Mouse (Mus musculus) embryonic facial prominence, embryonic 14.5 days (tissue): ENCODE measurements at regions not wholly inside any gene's neighbourhood (a gene's known extent, or its start where the extent isn't known, plus 50 kb on each side); places are given as distances from the start of the nearest gene placed in this dataset.
"Not testable (repeated sequence)": the region's sequence is repeated elsewhere in the genome, so short reads cannot be mapped to it uniquely, and the experiment has no call there.

Source experiments
- ATAC-seq: fragments of 200-750 bp; cut with Nextera tagmentation; 2 replicates; pipeline ENCODE4 v1.8.0; 2017; ENCODE audit warnings: low read depth, moderate number of reproducible peaks, moderate TSS enrichment
- DNase-seq: peaks from one replicate; pipeline ENCODE4 v3.0.0-alpha.2; 2015; ENCODE audit warnings: low spot score
- H3K27ac ChIP-seq: fragments of 300-500 bp; sonication (generic); replicated peaks from 2 replicates; pipeline ENCODE4 v1.5.1; 2014; ENCODE audit warnings: low read depth, mild to moderate bottlenecking, low read length, moderate library complexity
- H3K27me3 ChIP-seq: fragments of 300-500 bp; sonication (generic); replicated peaks from 2 replicates; pipeline ENCODE4 v1.6.1; 2014; ENCODE audit warnings: low read length; ENCODE audit not compliant: control insufficient read depth, insufficient read depth
- H3K36me3 ChIP-seq: fragments of 300-500 bp; sonication (generic); 2 replicates; pipeline ENCODE4 v1.6.1; 2014; ENCODE audit warnings: low read length, mixed read lengths; ENCODE audit not compliant: control insufficient read depth, insufficient read depth
- H3K4me1 ChIP-seq: fragments of 300-500 bp; sonication (generic); 2 replicates; pipeline ENCODE4 v1.6.1; 2014; ENCODE audit warnings: antibody characterized with exemption, low read length; ENCODE audit not compliant: control insufficient read depth, insufficient read depth
- H3K4me2 ChIP-seq: fragments of 300-500 bp; sonication (generic); 2 replicates; pipeline ENCODE4 v1.6.1; 2014; ENCODE audit warnings: low read depth, mild to moderate bottlenecking, low read length, moderate library complexity, mixed read lengths
- H3K4me3 ChIP-seq: fragments of 300-500 bp; sonication (generic); 2 replicates; pipeline ENCODE4 v1.5.1; 2014; ENCODE audit warnings: low read depth, mild to moderate bottlenecking, low read length
- H3K9ac ChIP-seq: fragments of 300-500 bp; sonication (generic); 2 replicates; pipeline ENCODE4 v1.6.1; 2014; ENCODE audit warnings: low read depth, mild to moderate bottlenecking, low read length, moderate library complexity, mixed read lengths
- H3K9me3 ChIP-seq: fragments of 300-500 bp; sonication (generic); 2 replicates; pipeline ENCODE4 v1.6.1; 2016; ENCODE audit warnings: low read length; ENCODE audit not compliant: control insufficient read depth
- WGBS: fragments of 180-500 bp; shearing (Covaris S2); extraction: QIAGEN DNeasy Blood & Tissue Kit; methylation state at CpG from one replicate; pipeline ENCODE4 v1.1.7; 2014; 5-methylcytosine and 5-hydroxymethylcytosine counted together

DNA sequence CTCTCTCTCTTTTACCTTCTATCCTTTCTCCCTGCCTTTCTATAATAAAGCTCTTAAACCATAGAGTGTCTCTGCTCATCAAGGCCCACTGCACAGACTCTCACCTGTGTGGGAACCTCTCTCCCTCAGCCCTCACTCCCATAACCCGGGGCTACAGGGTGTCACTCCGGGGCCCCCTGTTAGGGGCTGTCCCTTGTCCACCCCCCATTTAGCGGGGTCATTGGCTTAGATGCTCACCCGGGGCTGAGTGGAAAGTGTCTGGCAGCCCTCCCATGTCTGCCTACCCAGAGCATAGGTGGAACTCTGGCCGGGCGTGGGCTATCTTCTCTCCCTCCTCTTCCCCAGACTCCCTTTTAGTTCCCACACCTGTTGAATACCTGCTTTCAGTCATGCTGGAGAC lies 116.4 kb downstream of the Zfp993 start:
- H3K36me3 ChIP-seq, ATAC-seq, H3K4me3 ChIP-seq, DNase-seq, H3K9ac ChIP-seq, H3K4me2 ChIP-seq, H3K27ac ChIP-seq, H3K27me3 ChIP-seq, H3K4me1 ChIP-seq: not testable (repeated sequence)
- peaks cover 37% of the 10 kb centered on the region for H3K9me3 ChIP-seq
- WGBS, result 78% methylated on average over 6 of the region's 6 CpGs

DNA sequence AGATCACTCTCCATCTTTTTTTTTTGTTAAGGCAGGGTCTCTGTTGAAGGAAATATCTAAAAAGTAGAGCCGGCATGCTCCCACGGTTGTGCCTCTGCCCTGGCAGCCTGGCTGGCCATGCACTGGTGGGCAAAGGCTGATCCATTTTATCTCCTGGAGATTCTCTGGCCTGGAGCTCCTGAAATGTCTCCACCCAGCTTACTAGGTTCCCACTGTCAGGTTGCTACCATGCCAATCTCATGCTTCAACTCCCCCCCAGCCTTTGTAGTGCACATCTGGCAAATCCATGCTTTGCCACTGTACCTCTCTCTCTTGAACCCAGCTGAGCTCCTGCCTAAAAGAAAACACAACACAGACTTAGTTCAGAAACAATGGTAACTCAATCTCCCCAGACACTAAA lies 129.0 kb downstream of the Zfp993 start:
- not testable (repeated sequence) for H3K4me2 ChIP-seq, H3K9ac ChIP-seq, H3K36me3 ChIP-seq, ATAC-seq, H3K27ac ChIP-seq, DNase-seq, H3K27me3 ChIP-seq, H3K4me1 ChIP-seq, H3K4me3 ChIP-seq
- H3K9me3 ChIP-seq, result peaks cover 52% of the 10 kb centered on the region
- WGBS, result 93% methylated on average over 2 of the region's 2 CpGs

DNA sequence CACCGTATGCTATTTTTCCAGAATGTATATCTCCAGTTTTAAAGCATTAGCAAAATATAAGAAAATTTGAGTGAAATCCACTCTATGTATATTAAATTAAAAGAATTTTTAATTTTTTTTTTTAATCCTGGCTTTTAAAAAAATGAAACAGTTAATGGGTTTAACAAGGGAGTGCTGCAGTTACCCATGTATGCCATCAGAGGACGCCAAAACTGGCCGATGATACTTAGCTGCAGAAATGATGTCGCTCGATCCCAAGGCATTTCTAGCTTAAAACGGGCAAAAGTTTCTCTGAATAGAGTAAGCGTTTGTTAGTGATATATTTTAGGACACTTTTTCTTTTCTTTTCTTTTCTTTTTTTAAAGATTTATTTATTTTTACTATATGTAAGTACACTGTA lies 129.9 kb downstream of the Zfp993 start:
- not testable (repeated sequence) for H3K4me1 ChIP-seq, H3K27ac ChIP-seq, H3K27me3 ChIP-seq, H3K4me2 ChIP-seq, H3K4me3 ChIP-seq, DNase-seq, H3K9ac ChIP-seq, ATAC-seq, H3K36me3 ChIP-seq
- 82% methylated on average over 7 of the region's 7 CpGs for WGBS
- peaks cover 46% of the 10 kb centered on the region for H3K9me3 ChIP-seq

DNA sequence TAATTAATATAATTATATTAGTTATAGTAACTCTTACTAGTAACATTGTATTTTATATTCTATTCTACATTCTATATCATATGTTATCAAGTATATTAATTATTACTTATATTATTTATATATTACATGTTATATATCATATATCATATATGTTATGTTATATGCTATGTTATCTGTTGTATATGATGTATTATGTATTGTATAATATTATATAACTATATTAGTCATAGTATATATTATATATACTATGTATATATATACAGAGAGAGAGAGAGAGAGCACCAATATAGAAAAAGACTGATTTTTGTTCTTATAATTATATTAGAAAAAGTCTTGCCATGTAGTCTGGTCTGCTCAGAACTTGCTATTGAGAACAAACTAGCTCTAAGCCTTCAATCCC lies 133.0 kb downstream of the Zfp993 start:
- not testable (repeated sequence) for DNase-seq, H3K27me3 ChIP-seq, H3K4me3 ChIP-seq, H3K9ac ChIP-seq, ATAC-seq, H3K27ac ChIP-seq, H3K4me2 ChIP-seq, H3K4me1 ChIP-seq, H3K36me3 ChIP-seq
- H3K9me3 ChIP-seq, result peaks cover 43% of the 10 kb centered on the region
